Mouse (Mus musculus): ENCODE data around the gene Olfr550.
A peak's percentile ranks its signal among the peaks of the same experiment; 100 is the strongest.
"Not testable (repeated sequence)": the region's sequence is repeated elsewhere in the genome, so short reads cannot be mapped to it uniquely, and the experiment has no call there.

Olfr550 gene

DNA sequence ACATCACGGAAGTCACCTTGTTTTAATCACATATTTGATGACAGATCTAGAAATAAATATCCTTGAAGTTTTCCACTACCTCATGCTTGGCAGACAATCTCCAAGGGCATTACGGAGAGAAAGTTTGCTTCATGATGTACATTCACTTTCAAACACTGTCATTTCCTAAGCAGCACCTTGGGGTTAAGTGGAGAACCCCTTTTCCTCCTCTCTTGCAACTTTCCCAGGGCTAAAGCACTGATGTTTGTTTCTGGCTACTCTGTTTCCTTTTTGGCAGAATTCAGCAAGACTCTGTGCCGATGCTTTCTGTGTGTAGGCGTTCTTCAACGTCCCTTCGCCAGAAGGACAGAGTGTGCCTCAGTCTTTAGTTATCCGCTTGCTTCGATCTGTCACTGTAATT, at the start of gene Olfr550:
Gene Olfr550 (plus strand): TSS at position 301 of the 400 bp plus-strand sequence.
- DNase-seq (ENCODE audit: low spot score in 2 of 2): no peak

DNA sequence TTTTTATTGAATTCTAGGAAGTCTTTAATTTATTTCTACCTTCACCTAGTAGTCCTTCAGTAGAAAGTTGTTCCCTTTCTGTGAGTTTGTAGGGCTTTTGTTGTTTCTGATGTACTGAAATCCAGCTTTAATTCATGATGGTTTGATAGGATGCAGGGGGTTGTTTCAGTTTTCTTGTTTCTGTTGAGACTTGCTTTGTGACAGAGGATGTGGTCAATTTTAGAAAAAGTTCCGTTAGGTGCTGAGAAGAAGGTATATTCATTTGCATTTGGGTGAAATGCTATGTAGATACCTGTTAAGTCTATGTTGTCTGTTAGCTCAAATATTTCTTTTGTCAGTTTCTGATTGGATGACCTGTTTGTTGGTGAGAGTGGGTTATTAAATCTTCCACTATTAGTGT, 42.2 kb upstream of the Olfr550 start:
- no peak for DNase-seq (ENCODE audit: low spot score in 2 of 2)

DNA sequence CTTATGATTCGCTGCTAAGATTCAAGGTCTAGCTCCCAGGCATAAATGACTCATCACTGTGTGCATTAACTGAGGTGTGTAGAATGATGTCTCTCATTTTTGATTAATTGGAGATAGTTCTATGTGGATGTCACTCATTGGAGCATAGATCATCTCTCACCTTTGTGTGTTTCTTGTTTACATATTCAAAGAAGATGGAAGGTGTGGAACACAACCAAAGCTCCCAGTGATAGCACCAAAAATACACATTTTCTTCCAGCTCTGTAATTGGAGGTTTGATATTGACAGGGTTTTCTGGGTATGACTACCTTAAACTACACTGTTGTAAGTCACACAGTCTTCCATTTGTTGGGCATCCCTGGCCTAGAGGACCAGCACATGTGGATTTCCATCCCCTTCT, 36.8 kb upstream of the Olfr550 start, which contains the start of gene Olfr547:
Gene Olfr547 (plus strand): TSS at position 301 of the 400 bp plus-strand sequence.
- DNase-seq (ENCODE audit: low spot score in 2 of 2): no peak

DNA sequence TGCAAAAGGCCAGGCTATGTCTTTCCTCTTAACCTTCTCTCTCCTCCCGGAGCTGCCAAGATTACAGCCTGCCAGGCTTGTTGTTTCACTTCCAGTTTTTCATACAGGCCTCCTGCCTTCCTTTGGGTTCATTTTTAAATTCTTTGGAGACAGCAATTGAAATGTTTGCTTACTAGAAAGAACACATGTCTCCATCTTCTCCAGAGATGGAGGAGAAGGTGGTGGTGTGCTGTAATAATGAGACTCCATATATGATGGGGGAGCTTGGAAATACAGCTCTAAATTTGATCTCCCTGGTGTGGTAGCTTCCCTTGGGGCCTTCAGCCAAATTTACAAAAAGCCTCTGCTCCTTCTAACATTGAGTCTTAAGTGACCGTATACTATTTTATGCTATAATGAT, 30.6 kb upstream of the Olfr550 start, which contains the start of gene Olfr548-ps1:
Gene Olfr548-ps1 (plus strand): TSS at position 301 of the 400 bp plus-strand sequence.
- no peak for DNase-seq (ENCODE audit: low spot score in 2 of 2)

DNA sequence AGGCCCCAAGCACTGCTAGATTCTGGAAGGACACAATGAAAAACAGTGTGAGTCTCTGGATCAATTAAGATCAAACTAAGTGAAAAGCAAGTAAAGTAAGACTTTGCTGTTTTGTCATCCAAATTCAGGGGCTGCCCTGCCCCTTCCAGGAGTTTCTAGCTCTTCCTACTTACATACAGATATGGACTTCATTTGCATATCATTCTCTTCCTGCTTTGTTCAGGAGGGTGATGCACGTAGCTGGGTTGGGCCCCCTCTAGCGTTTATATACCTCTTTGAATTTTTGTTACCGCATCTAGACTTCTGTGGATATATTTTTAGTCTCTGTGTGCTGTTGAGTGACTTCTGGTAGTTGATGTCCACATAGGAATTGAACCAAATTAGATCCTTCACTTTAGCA, 30.0 kb upstream of the Olfr550 start:
- DNase-seq (ENCODE audit: low spot score in 2 of 2): no peak

DNA sequence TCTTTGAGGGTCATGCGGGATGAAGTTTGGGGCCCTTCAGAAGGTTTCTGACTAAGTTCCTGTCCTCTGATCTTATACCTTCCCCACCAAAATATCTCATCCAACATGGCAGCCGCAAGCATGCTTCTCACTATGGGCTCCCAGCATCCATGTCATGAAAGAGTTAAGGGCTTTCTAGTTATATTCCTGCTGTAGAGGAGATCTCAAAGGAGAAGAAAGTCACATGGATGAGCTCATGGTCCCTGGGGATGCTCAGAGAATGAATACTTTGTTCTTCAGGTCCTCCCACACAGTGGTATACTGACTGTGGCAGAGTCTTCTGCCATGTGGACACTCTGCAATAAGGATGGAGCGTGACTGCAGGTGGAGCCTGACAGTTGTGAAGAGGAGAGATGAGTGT, 21.7 kb upstream of the Olfr550 start, which contains the start of gene Olfr549:
Gene Olfr549 (plus strand): TSS at position 301 of the 400 bp plus-strand sequence.
- DNase-seq (ENCODE audit: low spot score in 2 of 2): no peak

DNA sequence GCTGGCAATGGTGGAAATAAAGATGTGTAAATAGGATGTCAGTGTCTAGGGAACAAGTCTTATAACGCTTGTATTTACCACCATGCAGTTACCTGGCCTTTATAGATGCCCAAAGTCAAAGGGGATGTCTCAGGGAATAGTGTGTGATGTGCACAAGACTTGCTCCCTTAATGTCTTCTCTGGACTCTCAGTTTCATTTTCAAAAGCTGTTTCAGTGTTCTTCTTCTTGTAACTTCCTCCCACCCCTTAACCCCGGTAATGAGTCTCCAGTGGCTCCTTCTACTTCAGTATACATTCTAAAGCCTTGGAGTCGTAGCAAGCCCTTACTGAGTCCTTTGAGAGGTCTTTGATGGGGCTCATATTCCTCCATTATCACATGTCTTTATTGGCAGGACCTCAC, 18.0 kb upstream of the Olfr550 start:
- no peak for DNase-seq (ENCODE audit: low spot score in 2 of 2)

DNA sequence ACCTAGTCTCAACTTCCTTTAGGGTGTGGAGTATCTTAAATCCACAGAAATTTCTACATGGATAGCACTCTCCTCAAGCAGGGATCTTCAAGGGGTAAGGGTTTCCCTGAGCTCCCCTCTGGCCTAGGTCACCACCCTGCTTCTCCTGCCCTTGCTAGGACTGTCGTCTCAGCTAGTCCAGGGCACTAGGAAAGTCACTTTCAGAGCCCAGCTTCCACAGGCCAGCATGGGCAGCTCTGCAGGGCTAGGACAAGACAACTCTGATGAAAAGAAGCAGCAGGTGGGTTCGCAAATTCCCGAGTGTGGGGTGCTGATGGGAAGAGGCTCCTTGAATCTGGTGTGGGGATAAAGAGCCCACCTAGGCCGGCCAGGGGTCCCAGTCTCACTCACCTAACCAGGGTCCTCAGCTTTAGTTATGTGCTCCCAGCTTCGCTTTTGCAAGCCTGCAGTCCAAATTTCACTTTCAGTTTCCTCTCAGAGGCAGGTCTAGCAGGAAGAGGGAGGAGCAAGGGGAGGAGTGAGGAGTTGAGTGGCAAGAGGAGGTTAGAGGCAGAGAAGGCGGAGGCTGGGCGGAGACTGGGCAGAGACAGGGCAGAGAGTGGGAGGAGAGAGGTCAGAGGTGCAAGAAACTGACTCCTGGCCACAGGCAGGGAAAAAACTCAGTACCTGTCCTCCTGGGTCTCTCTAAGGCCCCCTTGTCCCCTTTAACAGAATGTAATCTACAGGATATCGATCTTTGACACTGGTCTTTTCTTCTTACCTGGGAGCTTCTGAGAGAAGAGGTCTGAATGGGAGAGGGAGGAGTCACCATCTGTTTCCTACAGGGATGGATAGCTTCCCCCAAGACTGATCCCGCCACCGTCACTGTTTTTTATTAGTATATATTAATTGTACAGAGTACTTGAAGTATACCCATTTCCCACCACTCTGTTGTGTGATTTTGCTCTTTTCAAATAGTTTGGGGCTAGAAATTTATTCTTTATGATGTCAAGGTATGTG, 5.9 kb upstream of the Olfr550 start, which contains the start of gene Trim21:
Gene Trim21 (minus strand): TSS at position 488 of the 999 bp plus-strand sequence.
- DNase-seq (ENCODE audit: low spot score in 2 of 2): peak; percentile 95

DNA sequence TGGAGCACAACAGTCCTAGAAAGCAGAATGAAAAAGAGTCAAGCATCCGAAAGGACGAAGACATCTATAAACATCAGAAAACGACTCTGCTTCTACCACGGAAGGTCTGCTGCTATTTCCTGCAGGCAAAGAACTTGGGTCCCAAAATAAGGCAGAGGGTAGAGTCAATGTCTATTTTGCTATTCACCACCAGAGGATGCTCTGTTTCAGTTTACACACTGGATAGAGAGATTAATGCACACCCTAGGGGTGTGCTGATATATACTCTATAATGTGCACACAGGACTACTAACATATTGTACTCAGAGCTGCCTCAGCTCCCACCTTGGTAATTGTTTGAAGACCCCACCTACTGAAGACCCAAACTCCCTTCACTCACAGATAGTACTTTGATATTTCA, 5.0 kb upstream of the Olfr550 start:
- DNase-seq (ENCODE audit: low spot score in 2 of 2): no peak

DNA sequence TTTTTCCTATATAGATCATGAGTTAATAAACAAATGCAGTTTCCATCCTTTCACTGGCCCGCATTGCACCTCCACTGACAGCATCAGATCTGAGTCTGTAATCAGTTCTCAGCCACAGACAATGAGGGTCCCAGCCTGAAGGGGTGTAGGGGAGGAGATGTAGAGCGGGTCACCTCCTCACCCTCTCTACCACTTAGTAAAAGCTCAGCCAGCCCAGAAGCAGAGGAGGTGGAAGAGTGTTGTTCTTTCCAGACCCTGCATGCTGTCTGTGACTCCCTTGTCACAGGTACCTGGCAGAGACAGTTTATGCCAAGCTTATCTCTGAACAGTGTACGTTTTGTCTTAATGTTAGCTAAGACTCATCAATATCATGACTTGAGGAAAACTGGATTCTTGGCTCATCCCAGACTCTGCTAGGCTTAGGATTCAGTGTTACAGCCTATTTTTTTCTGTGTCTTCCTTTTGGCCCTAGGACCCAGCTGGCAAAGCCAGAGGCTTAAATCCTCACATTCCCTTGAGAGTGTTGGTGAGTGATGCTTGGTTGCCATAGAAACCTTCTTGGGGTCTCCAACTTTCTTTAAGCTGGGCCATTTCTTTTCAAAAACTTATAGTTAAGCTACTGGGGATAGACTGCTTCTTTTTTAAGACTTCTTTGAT, 2.1 kb downstream of the Olfr550 start:
- DNase-seq (ENCODE audit: low spot score in 2 of 2): no peak

DNA sequence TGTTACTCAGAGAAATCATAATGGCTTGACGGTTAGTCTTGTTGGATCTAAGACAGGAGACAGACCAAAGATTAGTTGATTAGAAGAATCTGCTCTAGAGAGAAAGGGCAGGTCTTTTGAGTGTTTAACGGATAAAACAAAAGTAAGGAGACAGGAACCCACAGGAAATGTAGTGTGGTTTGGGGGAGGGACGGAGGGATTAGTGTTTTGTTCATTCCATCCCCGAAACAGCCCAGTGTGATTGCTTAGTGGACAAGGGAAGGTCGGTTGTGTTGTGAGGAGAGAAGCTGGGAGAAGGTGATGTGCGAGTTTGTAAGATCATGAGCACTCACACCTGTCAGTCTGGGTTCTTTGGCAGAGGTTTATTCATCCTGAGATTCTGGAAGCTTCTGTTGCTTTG, 4.8 kb downstream of the Olfr550 start:
- DNase-seq (ENCODE audit: low spot score in 2 of 2): no peak

DNA sequence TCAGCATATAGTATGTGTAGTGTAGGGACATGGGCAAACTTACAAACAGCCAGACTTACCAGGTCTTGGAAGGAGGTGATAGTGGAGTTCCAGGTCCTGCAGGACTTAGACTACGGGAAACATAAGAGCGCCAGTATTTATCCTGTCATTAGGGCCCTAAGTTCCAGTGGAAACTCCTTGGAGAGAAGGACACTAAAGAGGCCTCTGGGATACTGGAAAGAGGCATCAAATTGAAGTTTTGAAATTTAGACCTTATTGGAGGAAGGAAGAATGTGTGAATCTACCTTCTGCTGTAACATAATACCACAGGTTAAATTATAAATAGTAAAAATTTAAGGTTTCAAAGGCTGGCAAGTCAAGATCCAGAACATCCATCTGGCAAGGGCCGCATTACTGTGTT, 20.5 kb downstream of the Olfr550 start, which contains the start of gene Olfr551:
Gene Olfr551 (minus strand): TSS at position 101 of the 400 bp plus-strand sequence.
- DNase-seq (ENCODE audit: low spot score in 2 of 2): no peak

DNA sequence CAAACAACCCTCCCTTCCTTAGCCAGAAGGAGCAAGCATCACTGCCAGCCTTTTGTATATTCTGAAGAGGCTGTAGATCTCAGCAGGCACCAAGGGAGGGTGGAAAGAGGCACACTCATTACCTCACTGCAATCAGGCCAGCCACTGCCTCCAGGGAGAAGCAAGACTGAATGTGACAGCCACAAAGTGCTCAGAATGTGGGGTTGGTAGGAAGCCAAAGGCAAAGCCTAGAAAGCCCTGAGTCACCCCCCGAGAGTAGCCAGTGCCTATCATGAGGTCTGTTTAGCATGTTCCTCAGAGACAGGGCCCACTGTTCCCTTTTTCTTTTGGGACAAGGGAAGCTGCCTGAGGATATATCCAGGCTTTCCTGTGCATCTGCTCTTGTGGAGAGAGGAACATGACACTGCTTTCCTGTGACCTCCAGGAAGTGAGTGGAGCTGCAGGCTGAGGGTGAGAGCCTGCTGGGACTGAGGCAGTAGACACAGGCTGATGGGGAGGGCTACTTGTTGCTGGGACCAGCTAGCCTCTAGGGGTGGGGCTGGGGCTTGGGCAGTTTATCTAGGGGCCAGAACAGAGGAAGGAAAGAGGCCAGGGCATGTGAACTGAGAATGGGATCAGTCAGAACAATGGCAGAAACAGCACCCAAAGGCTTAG, 26.3 kb downstream of the Olfr550 start, which contains the start of gene Olfr552:
Gene Olfr552 (plus strand): TSS at position 393 of the 654 bp plus-strand sequence.
- DNase-seq (ENCODE audit: low spot score in 2 of 2): no peak

DNA sequence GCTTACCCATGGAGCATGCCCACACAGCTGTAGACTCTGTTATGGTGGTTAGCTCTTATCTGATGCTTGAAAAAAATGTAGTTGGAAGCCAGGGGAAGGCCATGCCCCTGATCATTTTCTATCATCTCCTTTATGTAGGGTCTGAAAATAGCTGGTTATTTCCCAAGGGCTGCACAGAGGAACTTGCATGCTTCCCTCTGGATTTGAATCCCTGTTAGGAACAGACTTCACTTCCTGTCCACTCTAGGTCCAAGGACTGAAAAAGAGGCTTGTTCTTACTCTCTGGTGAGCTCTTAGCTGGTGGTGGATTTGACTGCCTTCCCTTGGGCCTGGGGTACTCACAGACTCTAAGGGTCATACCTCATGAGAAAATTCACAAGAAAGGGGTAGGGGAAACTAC, 46.9 kb downstream of the Olfr550 start, which contains the start of gene Olfr553:
Gene Olfr553 (minus strand): TSS at position 101 of the 400 bp plus-strand sequence.
- DNase-seq (ENCODE audit: low spot score in 2 of 2): no peak

DNA sequence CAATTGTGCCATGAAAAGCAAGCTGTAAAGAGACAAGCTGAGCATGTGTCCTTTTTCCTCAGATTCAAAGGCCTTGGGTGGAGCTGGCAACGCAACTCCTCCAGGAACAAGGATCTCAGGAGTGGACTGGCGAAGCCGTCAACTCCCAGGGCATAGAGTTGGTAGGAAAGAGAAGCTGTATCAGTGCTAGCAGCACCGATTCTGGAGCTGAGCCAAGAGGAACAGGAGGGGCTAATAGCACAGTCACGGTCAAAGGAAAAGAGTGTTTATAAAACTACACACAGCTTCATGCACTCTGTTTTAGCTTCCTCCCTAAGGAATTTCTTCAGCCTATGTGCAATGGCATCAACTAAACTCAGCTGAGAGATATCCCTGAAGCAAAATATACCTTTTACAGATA, 48.4 kb downstream of the Olfr550 start:
- DNase-seq (ENCODE audit: low spot score in 2 of 2): no peak

DNA sequence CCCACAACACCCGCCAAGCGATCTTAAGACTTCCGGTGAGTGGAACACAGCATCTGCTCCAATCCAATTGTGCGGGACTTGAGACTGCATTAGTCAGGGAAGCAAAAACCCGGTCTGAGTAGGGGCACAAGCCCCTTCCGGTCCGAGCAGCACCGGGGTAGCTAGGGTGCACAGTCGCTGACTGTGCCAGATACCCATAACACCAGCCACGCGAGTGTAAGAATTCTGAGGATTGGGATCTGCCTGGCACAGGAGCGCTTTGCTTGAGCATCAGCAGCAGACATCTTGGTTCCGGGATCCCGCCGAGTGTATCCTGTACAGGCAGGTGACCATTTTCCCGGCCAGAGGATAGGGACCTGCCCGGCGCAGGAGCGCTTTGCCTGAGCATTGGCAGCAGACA, 49.1 kb downstream of the Olfr550 start:
- not testable (repeated sequence) for DNase-seq (ENCODE audit: low spot score in 2 of 2)
